Mouse (Mus musculus): ENCODE measurements around the gene Sec23a. TPM values are rescaled to one million over a fixed set of nuclear protein-coding genes. Genes with fewer than 3 reads are reported as not detected.
"Not testable (repeated sequence)": the region's sequence is repeated elsewhere in the genome, so short reads cannot be mapped to it uniquely, and the experiment has no call there.

Sec23a gene
- 105 and 109 TPM in 2 replicates for polyA plus RNA-seq (2014; fragmentation: Nextera tagmentation; extraction: Ambion mirVana)

GRCm38 (mm10) chr12:59011844-59012709 is at the start of gene Sec23a:
Gene Sec23a, minus strand, starts transcription at chr12:59012017.
- H3K27me3 ChIP-seq (ENCODE audit: control insufficient read depth, insufficient read depth, low read length) = no peaks in the 10 kb centered on the region
- peaks cover 4% of the 10 kb centered on the region; the same call in 1 of the 2 replicates for H3K4me1 ChIP-seq (ENCODE audit: control insufficient read depth, insufficient read depth, low read length)
- under 1% methylated on average over 48 of the region's 48 CpGs for WGBS
- H3K4me3 ChIP-seq (ENCODE audit: low read depth, low read length) = peak within 1 kb of the TSS; percentile 83
- H3K9ac ChIP-seq (ENCODE audit: low read length) = peak within 1 kb of the TSS; percentile 86
- H3K36me3 ChIP-seq (ENCODE audit: control insufficient read depth, insufficient read depth, low read length) = no peaks in the 10 kb centered on the region
- no peaks in the 10 kb centered on the region for H3K9me3 ChIP-seq (ENCODE audit: control insufficient read depth, low read length)
- ATAC-seq (ENCODE audit: insufficient read depth, low FRiP score, low TSS enrichment) = peak; percentile 94
- DNase-seq (ENCODE audit: low spot score) = peak; percentile 98
- peak within 1 kb of the TSS; percentile 81 for H3K4me2 ChIP-seq (ENCODE audit: low read depth)
- H3K27ac ChIP-seq (ENCODE audit: low read depth, low read length) = peak within 1 kb of the TSS; percentile 78

GRCm38 (mm10) chr12:59060993-59061595 is 49.3 kb upstream of the Sec23a start, which contains the start of gene Trappc6b:
Gene Trappc6b, minus strand, starts transcription at chr12:59061472.
- Histone ChIP-seq H3K4me1 (ENCODE audit: control insufficient read depth, insufficient read depth, low read length) (peaks cover 6% of the 10 kb centered on the region; the same call in 1 of the 2 replicates), H3K4me2 (ENCODE audit: low read depth) (peak within 1 kb of the TSS; percentile 86), H3K27me3 (ENCODE audit: control insufficient read depth, insufficient read depth, low read length) (no peaks in the 10 kb centered on the region), H3K9ac (ENCODE audit: low read length) (peak within 1 kb of the TSS; percentile 87), H3K27ac (ENCODE audit: low read depth, low read length) (peak within 1 kb of the TSS; percentile 86), H3K4me3 (ENCODE audit: low read depth, low read length) (peak within 1 kb of the TSS; percentile 71), H3K36me3 (ENCODE audit: control insufficient read depth, insufficient read depth, low read length) (peaks cover 1% of the 10 kb centered on the region; the same call in 1 of the 2 replicates), H3K9me3 (ENCODE audit: control insufficient read depth, low read length) (no peaks in the 10 kb centered on the region)
- DNase-seq (ENCODE audit: low spot score) = peak; percentile 86
- under 1% methylated on average over 49 of the region's 49 CpGs for WGBS
- ATAC-seq (ENCODE audit: insufficient read depth, low FRiP score, low TSS enrichment) = peak; percentile 98

- WGBS = 75% methylated on average over 4 of the region's 4 CpGs
- H3K27ac ChIP-seq (ENCODE audit: low read depth, low read length) = peak overlapping the region; percentile 86; the same call in 1 of the 2 replicates
These were observed 48.5 kb upstream of the Sec23a start for GRCm38 (mm10) chr12:59060322-59060721.

GRCm38 (mm10) chr12:59058242-59058641 is 46.4 kb upstream of the Sec23a start:
- not testable (repeated sequence) for H3K9me3 ChIP-seq (ENCODE audit: control insufficient read depth, low read length); H3K4me1 ChIP-seq (ENCODE audit: control insufficient read depth, insufficient read depth, low read length); DNase-seq (ENCODE audit: low spot score); H3K9ac ChIP-seq (ENCODE audit: low read length); H3K27me3 ChIP-seq (ENCODE audit: control insufficient read depth, insufficient read depth, low read length); H3K36me3 ChIP-seq (ENCODE audit: control insufficient read depth, insufficient read depth, low read length); ATAC-seq (ENCODE audit: insufficient read depth, low FRiP score, low TSS enrichment); H3K27ac ChIP-seq (ENCODE audit: low read depth, low read length); H3K4me2 ChIP-seq (ENCODE audit: low read depth); H3K4me3 ChIP-seq (ENCODE audit: low read depth, low read length)
- 92% methylated on average over 5 of the region's 5 CpGs for WGBS

More at GRCm38 (mm10) chr12:59060322-59060721, 48.5 kb upstream of the Sec23a start:
- Histone ChIP-seq H3K4me1 (ENCODE audit: control insufficient read depth, insufficient read depth, low read length) (peaks cover 6% of the 10 kb centered on the region; the same call in 1 of the 2 replicates), H3K4me2 (ENCODE audit: low read depth) (peak overlapping the region; percentile 86), H3K4me3 (ENCODE audit: low read depth, low read length) (peak overlapping the region; percentile 71), H3K27me3 (ENCODE audit: control insufficient read depth, insufficient read depth, low read length) (no peaks in the 10 kb centered on the region), H3K9ac (ENCODE audit: low read length) (peak overlapping the region; percentile 87), H3K36me3 (ENCODE audit: control insufficient read depth, insufficient read depth, low read length) (peaks cover 2% of the 10 kb centered on the region; the same call in 1 of the 2 replicates), H3K9me3 (ENCODE audit: control insufficient read depth, low read length) (no peaks in the 10 kb centered on the region)
- no peak for ATAC-seq (ENCODE audit: insufficient read depth, low FRiP score, low TSS enrichment)
- DNase-seq (ENCODE audit: low spot score) = no peak

GRCm38 (mm10) chr12:59056222-59056621 is 44.4 kb upstream of the Sec23a start:
- WGBS = 96% methylated on average over 11 of the region's 11 CpGs
- Histone ChIP-seq H3K9me3 (ENCODE audit: control insufficient read depth, low read length) (no peaks in the 10 kb centered on the region), H3K4me2 (ENCODE audit: low read depth) (no peak overlapping the region), H3K4me3 (ENCODE audit: low read depth, low read length) (no peak overlapping the region), H3K36me3 (ENCODE audit: control insufficient read depth, insufficient read depth, low read length) (peaks cover 2% of the 10 kb centered on the region; the same call in 1 of the 2 replicates), H3K27ac (ENCODE audit: low read depth, low read length) (no peak overlapping the region), H3K4me1 (ENCODE audit: control insufficient read depth, insufficient read depth, low read length) (peaks cover 6% of the 10 kb centered on the region; the same call in 1 of the 2 replicates), H3K9ac (ENCODE audit: low read length) (no peak overlapping the region), H3K27me3 (ENCODE audit: control insufficient read depth, insufficient read depth, low read length) (no peaks in the 10 kb centered on the region)
- no peak for ATAC-seq (ENCODE audit: insufficient read depth, low FRiP score, low TSS enrichment)
- DNase-seq (ENCODE audit: low spot score) = no peak

- DNase-seq (ENCODE audit: low spot score) (no peak), ATAC-seq (ENCODE audit: insufficient read depth, low FRiP score, low TSS enrichment) (no peak)
- H3K27me3 ChIP-seq (ENCODE audit: control insufficient read depth, insufficient read depth, low read length) = no peaks in the 10 kb centered on the region
- no peak overlapping the region for H3K4me2 ChIP-seq (ENCODE audit: low read depth)
- WGBS = 97% methylated on average over 4 of the region's 4 CpGs
- H3K27ac ChIP-seq (ENCODE audit: low read depth, low read length) = no peak overlapping the region
- peaks cover 5% of the 10 kb centered on the region; the same call in 1 of the 2 replicates for H3K4me1 ChIP-seq (ENCODE audit: control insufficient read depth, insufficient read depth, low read length)
- no peak overlapping the region for H3K4me3 ChIP-seq (ENCODE audit: low read depth, low read length)
- H3K9me3 ChIP-seq (ENCODE audit: control insufficient read depth, low read length) = no peaks in the 10 kb centered on the region
- H3K9ac ChIP-seq (ENCODE audit: low read length) = no peak overlapping the region
- peaks cover 2% of the 10 kb centered on the region; the same call in 1 of the 2 replicates for H3K36me3 ChIP-seq (ENCODE audit: control insufficient read depth, insufficient read depth, low read length)
These were observed 43.5 kb upstream of the Sec23a start for GRCm38 (mm10) chr12:59055196-59055850.

GRCm38 (mm10) chr12:59053976-59054375 is 42.2 kb upstream of the Sec23a start:
- no peak overlapping the region for H3K4me3 ChIP-seq (ENCODE audit: low read depth, low read length)
- no peak overlapping the region for H3K27ac ChIP-seq (ENCODE audit: low read depth, low read length)
- H3K27me3 ChIP-seq (ENCODE audit: control insufficient read depth, insufficient read depth, low read length) = no peaks in the 10 kb centered on the region
- no peak overlapping the region for H3K9ac ChIP-seq (ENCODE audit: low read length)
- peaks cover 2% of the 10 kb centered on the region; the same call in 1 of the 2 replicates for H3K36me3 ChIP-seq (ENCODE audit: control insufficient read depth, insufficient read depth, low read length)
- H3K9me3 ChIP-seq (ENCODE audit: control insufficient read depth, low read length) = no peaks in the 10 kb centered on the region
- H3K4me2 ChIP-seq (ENCODE audit: low read depth) = no peak overlapping the region
- ATAC-seq (ENCODE audit: insufficient read depth, low FRiP score, low TSS enrichment) (no peak), DNase-seq (ENCODE audit: low spot score) (no peak)
- no peaks in the 10 kb centered on the region for H3K4me1 ChIP-seq (ENCODE audit: control insufficient read depth, insufficient read depth, low read length)

- DNase-seq (ENCODE audit: low spot score) (no peak), ATAC-seq (ENCODE audit: insufficient read depth, low FRiP score, low TSS enrichment) (no peak)
- no peak overlapping the region for H3K9ac ChIP-seq (ENCODE audit: low read length)
- no peak overlapping the region for H3K4me3 ChIP-seq (ENCODE audit: low read depth, low read length)
- H3K36me3 ChIP-seq (ENCODE audit: control insufficient read depth, insufficient read depth, low read length) = peaks cover 2% of the 10 kb centered on the region; the same call in 1 of the 2 replicates
- no peak overlapping the region for H3K4me2 ChIP-seq (ENCODE audit: low read depth)
- 93% methylated on average over 5 of the region's 5 CpGs for WGBS
- H3K4me1 ChIP-seq (ENCODE audit: control insufficient read depth, insufficient read depth, low read length) = no peaks in the 10 kb centered on the region
- no peaks in the 10 kb centered on the region for H3K9me3 ChIP-seq (ENCODE audit: control insufficient read depth, low read length)
- no peak overlapping the region for H3K27ac ChIP-seq (ENCODE audit: low read depth, low read length)
- no peaks in the 10 kb centered on the region for H3K27me3 ChIP-seq (ENCODE audit: control insufficient read depth, insufficient read depth, low read length)
These were observed 41.3 kb upstream of the Sec23a start for GRCm38 (mm10) chr12:59053166-59053565.

Measured in neural tube, embryonic 11.5 days (tissue).